Mouse (Mus musculus) forebrain, embryonic 16.5 days (tissue): Measurements from ENCODE around the gene St3gal5. TPM values are rescaled to one million over a fixed set of nuclear protein-coding genes. Genes with fewer than 3 reads are reported as not detected.
"Not testable (repeated sequence)": the region's sequence is repeated elsewhere in the genome, so short reads cannot be mapped to it uniquely, and the experiment has no call there.

Experiments
- ATAC-seq: fragments of 200-750 bp; cut with Nextera tagmentation; 2 replicates; pipeline ENCODE4 v1.8.0; 2017; ENCODE audit warnings: mild to moderate bottlenecking, moderate library complexity
- H3K27ac ChIP-seq: fragments of 300-500 bp; sonication (generic); 2 replicates; pipeline ENCODE4 v1.5.1; 2014; ENCODE audit warnings: low read length, control low read depth
- H3K27me3 ChIP-seq: fragments of 300-500 bp; sonication (generic); replicated peaks from 2 replicates; pipeline ENCODE4 v1.6.1; 2014; ENCODE audit warnings: low read length; ENCODE audit not compliant: control insufficient read depth, insufficient read depth
- H3K36me3 ChIP-seq: fragments of 300-500 bp; sonication (generic); 2 replicates; pipeline ENCODE4 v1.6.1; 2014; ENCODE audit not compliant: control insufficient read depth, insufficient read depth
- H3K4me1 ChIP-seq: fragments of 300-500 bp; sonication (generic); replicated peaks from 2 replicates; pipeline ENCODE4 v1.6.1; 2014; ENCODE audit warnings: low read length; ENCODE audit not compliant: control insufficient read depth, insufficient read depth
- H3K4me2 ChIP-seq: fragments of 300-500 bp; sonication (generic); 2 replicates; pipeline ENCODE4 v1.6.1; 2014; ENCODE audit warnings: mild to moderate bottlenecking, low read length, control low read depth
- H3K4me3 ChIP-seq: fragments of 300-500 bp; sonication (generic); replicated peaks from 2 replicates; pipeline ENCODE4 v1.5.1; 2014; ENCODE audit warnings: mild to moderate bottlenecking, low read length, control low read depth
- H3K9ac ChIP-seq: fragments of 300-500 bp; sonication (generic); replicated peaks from 2 replicates; pipeline ENCODE4 v1.6.1; 2014; ENCODE audit warnings: low read depth, low read length, control low read depth
- H3K9me3 ChIP-seq: fragments of 300-500 bp; sonication (generic); 2 replicates; pipeline ENCODE4 v1.6.1; 2016; ENCODE audit warnings: low read length; ENCODE audit not compliant: control insufficient read depth
- WGBS: fragments of 180-500 bp; shearing (Covaris S2); extraction: QIAGEN DNeasy Blood & Tissue Kit; methylation state at CpG from one replicate; pipeline ENCODE4 v1.1.7; 2014; 5-methylcytosine and 5-hydroxymethylcytosine counted together
- polyA plus RNA-seq: library from polyadenylated mRNA; unstranded; fragments of >200 nt; fragmentation: Nextera tagmentation; extraction: Ambion mirVana; gene quantifications from 2 replicates; pipeline ENCODE4 v1.2.1, GENCODE M21; 2015

Gene St3gal5
- 46.8 and 52.9 TPM in 2 replicates for polyA plus RNA-seq

- Histone ChIP-seq H3K27ac (peak within 1 kb of the TSS; percentile 76), H3K9ac (peak within 1 kb of the TSS; percentile 91), H3K4me3 (peak within 1 kb of the TSS; percentile 92), H3K27me3 (no peaks in the 10 kb centered on the region), H3K9me3 (no peaks in the 10 kb centered on the region), H3K4me2 (peak within 1 kb of the TSS; percentile 86), H3K4me1 (peaks cover 17% of the 10 kb centered on the region), H3K36me3 (no peaks in the 10 kb centered on the region)
- WGBS = under 1% methylated on average over 74 of the region's 81 CpGs
- ATAC-seq = peak; percentile 97
Observed at GRCm38 (mm10) chr6:72097181-72097995, at the start of gene St3gal5. TSS of gene St3gal5 (plus strand) at chr6:72097592.

GRCm38 (mm10) chr6:72048643-72049042 is 48.7 kb upstream of the St3gal5 start:
- WGBS = 90% methylated on average over 5 of the region's 5 CpGs
- no peaks in the 10 kb centered on the region for H3K9me3 ChIP-seq
- no peaks in the 10 kb centered on the region for H3K4me1 ChIP-seq
- H3K9ac ChIP-seq = no peak overlapping the region
- no peaks in the 10 kb centered on the region for H3K27me3 ChIP-seq
- no peak overlapping the region for H3K4me3 ChIP-seq
- no peak overlapping the region for H3K4me2 ChIP-seq
- no peaks in the 10 kb centered on the region for H3K36me3 ChIP-seq
- no peak overlapping the region for H3K27ac ChIP-seq
- ATAC-seq = no peak

- Histone ChIP-seq H3K4me3 (no peak overlapping the region), H3K27ac (no peak overlapping the region), H3K4me2 (no peak overlapping the region), H3K9me3 (no peaks in the 10 kb centered on the region), H3K9ac (no peak overlapping the region), H3K36me3 (no peaks in the 10 kb centered on the region), H3K4me1 (no peaks in the 10 kb centered on the region), H3K27me3 (no peaks in the 10 kb centered on the region)
- WGBS = 77% methylated on average over 6 of the region's 6 CpGs
- no peak for ATAC-seq
Observed at GRCm38 (mm10) chr6:72049941-72050340, 47.5 kb upstream of the St3gal5 start.

GRCm38 (mm10) chr6:72050827-72051226 is 46.6 kb upstream of the St3gal5 start:
- Histone ChIP-seq H3K36me3 (no peaks in the 10 kb centered on the region), H3K4me3 (no peak overlapping the region), H3K9ac (no peak overlapping the region), H3K27me3 (no peaks in the 10 kb centered on the region), H3K4me1 (no peaks in the 10 kb centered on the region), H3K27ac (no peak overlapping the region), H3K9me3 (no peaks in the 10 kb centered on the region), H3K4me2 (no peak overlapping the region)
- 82% methylated on average over 7 of the region's 7 CpGs for WGBS
- no peak for ATAC-seq

GRCm38 (mm10) chr6:72051247-72051646 is 46.1 kb upstream of the St3gal5 start:
- WGBS = 85% methylated on average over 2 of the region's 2 CpGs
- no peak overlapping the region for H3K4me2 ChIP-seq
- H3K4me3 ChIP-seq = no peak overlapping the region
- H3K4me1 ChIP-seq = no peaks in the 10 kb centered on the region
- no peak for ATAC-seq
- H3K36me3 ChIP-seq = no peaks in the 10 kb centered on the region
- no peaks in the 10 kb centered on the region for H3K9me3 ChIP-seq
- no peak overlapping the region for H3K27ac ChIP-seq
- H3K27me3 ChIP-seq = no peaks in the 10 kb centered on the region
- H3K9ac ChIP-seq = no peak overlapping the region

GRCm38 (mm10) chr6:72051757-72052156 is 45.6 kb upstream of the St3gal5 start:
- WGBS = 68% methylated on average over 6 of the region's 6 CpGs
- no peak overlapping the region for H3K27ac ChIP-seq
- no peaks in the 10 kb centered on the region for H3K36me3 ChIP-seq
- H3K4me3 ChIP-seq = no peak overlapping the region
- no peaks in the 10 kb centered on the region for H3K27me3 ChIP-seq
- no peak for ATAC-seq
- H3K9me3 ChIP-seq = no peaks in the 10 kb centered on the region
- H3K4me1 ChIP-seq = no peaks in the 10 kb centered on the region
- no peak overlapping the region for H3K4me2 ChIP-seq
- H3K9ac ChIP-seq = no peak overlapping the region

GRCm38 (mm10) chr6:72056548-72056947 is 40.8 kb upstream of the St3gal5 start:
- no peak overlapping the region for H3K9ac ChIP-seq
- H3K36me3 ChIP-seq = no peaks in the 10 kb centered on the region
- H3K4me2 ChIP-seq = no peak overlapping the region
- no peaks in the 10 kb centered on the region for H3K27me3 ChIP-seq
- H3K4me3 ChIP-seq = no peak overlapping the region
- no peaks in the 10 kb centered on the region for H3K9me3 ChIP-seq
- H3K4me1 ChIP-seq = no peaks in the 10 kb centered on the region
- no peak for ATAC-seq
- H3K27ac ChIP-seq = no peak overlapping the region
- 81% methylated on average over 2 of the region's 2 CpGs for WGBS

- Histone ChIP-seq H3K4me2 (no peak overlapping the region), H3K4me3 (no peak overlapping the region), H3K36me3 (no peaks in the 10 kb centered on the region), H3K27ac (no peak overlapping the region), H3K9ac (no peak overlapping the region), H3K27me3 (no peaks in the 10 kb centered on the region), H3K9me3 (no peaks in the 10 kb centered on the region), H3K4me1 (no peaks in the 10 kb centered on the region)
- no peak for ATAC-seq
- 87% methylated on average over 9 of the region's 9 CpGs for WGBS
Observed at GRCm38 (mm10) chr6:72058398-72058889, 38.9 kb upstream of the St3gal5 start.

- H3K9ac ChIP-seq, H3K27me3 ChIP-seq, H3K27ac ChIP-seq, ATAC-seq, H3K36me3 ChIP-seq, H3K9me3 ChIP-seq, H3K4me3 ChIP-seq, H3K4me2 ChIP-seq, H3K4me1 ChIP-seq: not testable (repeated sequence)
- WGBS = 41% methylated on average over 9 of the region's 10 CpGs
Observed at GRCm38 (mm10) chr6:72060677-72061076, 36.7 kb upstream of the St3gal5 start.
